ENCODE assay signal across 8 mouse cellular contexts in the genomic region with DNA sequence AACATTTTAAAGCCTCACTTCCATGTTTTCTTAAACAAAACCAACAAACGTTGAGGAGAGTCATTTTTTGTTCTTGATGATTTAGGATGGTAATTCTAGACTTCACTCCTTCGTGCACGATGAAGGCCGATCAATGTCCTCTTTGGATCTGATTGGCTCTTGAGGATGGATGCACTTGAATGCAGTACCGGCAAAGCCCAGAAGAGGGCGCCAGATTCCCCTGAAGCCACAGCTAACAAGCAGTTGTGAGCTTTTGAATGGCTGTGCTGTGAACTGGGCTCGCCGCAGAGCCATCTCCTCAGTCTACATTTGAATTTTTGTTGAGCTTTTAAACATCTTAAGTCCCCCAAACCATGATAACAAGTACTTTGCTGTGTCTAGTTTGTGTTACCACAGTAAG. TPM values are rescaled to one million over a fixed set of nuclear protein-coding genes. Genes with fewer than 3 reads are reported as not detected.
DNase-seq lines count a peak whose midpoint lies in the region; ATAC-seq and TF ChIP-seq lines count a peak whose summit lies in the region.
"Had no signal": no experiment of that assay in that cellular context is flagged by ENCODE, and none has a peak within 500 bp of the region (broad histone marks: within the 10 kb centered on the region; RNA-seq: fewer than 3 reads in every experiment).

No protein-coding gene starts in this region.

- peaks cover 12 to 66% of the 10 kb centered on the region in 2 experiments for H3K4me1 ChIP-seq in CH12.LX (ENCODE audit: control insufficient read depth in 1 of 2, insufficient read depth in 2 of 2)
- peaks cover 81% of the 10 kb centered on the region for H3K4me1 ChIP-seq in bone marrow macrophage, adult 2 months (ENCODE audit: control insufficient read depth, insufficient read depth, low read length)
- H3K4me1 ChIP-seq in small intestine, adult 2 months (ENCODE audit: control insufficient read depth, insufficient read depth, insufficient read length, low read length), result peaks cover 12% of the 10 kb centered on the region; the same call in 1 of the 2 replicates

- in situ Hi-C loops in CH12.LX (cut with MboI; ENCODE audit: low pct_ligation_motif_present, low pct_unique_long_range_greater_than_20kb, low sequenced_read_pairs), result loop anchor here (25.0 kb wide), 3 partner anchors 535 to 1585 kb away; no protein-coding TSS in a partner anchor

- peaks cover 7% of the 10 kb centered on the region for H3K9me3 ChIP-seq in CH12.LX (replicated peaks; ENCODE audit: low read length)
- H3K9me3 ChIP-seq: heart, embryonic 15.5 days had no signal

- no peaks in the 10 kb centered on the region for H3K27me3 ChIP-seq in CH12.LX (replicated peaks)
- no peaks in the 10 kb centered on the region for H3K27me3 ChIP-seq in small intestine, adult 2 months (ENCODE audit: control insufficient read depth, insufficient read depth, low read length)
- H3K27me3 ChIP-seq: heart, embryonic 15.5 days had no signal

- TF ChIP-seq RAD21 in CH12.LX (IDR thresholded peaks at IDR 0.05; ENCODE audit: low read depth, low read length), result peak; percentile 56

- peak overlapping the region; percentile 88; the same call in 1 of the 2 replicates for H3K4me2 ChIP-seq in CH12.LX (ENCODE audit: insufficient read depth, low read depth, poor library complexity, severe bottlenecking)
- H3K4me2 ChIP-seq: heart, embryonic 15.5 days had no signal

- no peak for TF ChIP-seq EP300 in CH12.LX (IDR thresholded peaks at IDR 0.05; ENCODE audit: low read length)

- no peak overlapping the region for H3K4me3 ChIP-seq in left cerebral cortex, adult 2 months
- no peak overlapping the region for H3K4me3 ChIP-seq in CH12.LX (replicated peaks in 1 of 3; ENCODE audit: low read depth in 2 of 3, low read length in 2 of 3, poor library complexity in 1 of 3)
- no peak overlapping the region for H3K4me3 ChIP-seq in bone marrow macrophage, adult 2 months (ENCODE audit: insufficient read depth, low read length)
- H3K4me3 ChIP-seq in small intestine, adult 2 months (ENCODE audit: low read depth, low read length), result no peak overlapping the region
- H3K4me3 ChIP-seq: heart, embryonic 15.5 days had no signal

- no peak for TF ChIP-seq POLR2A in CH12.LX (IDR thresholded peaks at IDR 0.05; ENCODE audit: low read depth, low read length)
- TF ChIP-seq POLR2A in bone marrow macrophage, adult 2 months (IDR thresholded peaks at IDR 0.05; ENCODE audit: borderline replicate concordance, low read depth, low read length), result no peak
- no peak for TF ChIP-seq POLR2A in small intestine, adult 2 months (IDR thresholded peaks at IDR 0.05; ENCODE audit: low read depth, low read length)

- TF ChIP-seq CTCF in left cerebral cortex, adult 2 months (IDR thresholded peaks at IDR 0.05), result peak; percentile 74
- TF ChIP-seq CTCF in CH12.LX (conservative IDR thresholded peaks at IDR 0.05 in 1 of 2, IDR thresholded peaks at IDR 0.05 in 1 of 2; ENCODE audit: low read depth in 2 of 2, low read length in 2 of 2), result peak; percentile 68 to 83
- peak; percentile 98 for TF ChIP-seq CTCF in bone marrow macrophage, adult 2 months (IDR thresholded peaks at IDR 0.05; ENCODE audit: low read depth, low read length)
- peak; percentile 94; the same call in 1 of the 2 replicates for TF ChIP-seq CTCF in small intestine, adult 2 months (IDR thresholded peaks at IDR 0.05; ENCODE audit: extremely low read depth, insufficient read length, insufficient replicate concordance, low read depth, low read length)

- dilution Hi-C loops in CH12.LX (cut with MboI; ENCODE audit: extremely low pct_ligation_motif_present, extremely low pct_unique_long_range_greater_than_20kb, low sequenced_read_pairs), result no loop called here

- peak overlapping the region; percentile 70; the same call in 1 of the 2 replicates for H3K9ac ChIP-seq in CH12.LX (ENCODE audit: insufficient read depth, low read depth)
- H3K9ac ChIP-seq: heart, embryonic 15.5 days had no signal

- 59% methylated on average over 8 of the region's 8 CpGs for WGBS in small intestine, adult 2 months

- no peak for DNase-seq in left cerebral cortex, adult 2 months (ENCODE audit: extremely low spot score in 1 of 2, low spot score in 2 of 2)
- no peak for DNase-seq in left cerebral cortex, adult 9 months (ENCODE audit: low spot score in 2 of 2)
- peak; percentile 80 for DNase-seq in CH12.LX (ENCODE audit: extremely low read depth)
- no peak for DNase-seq in gastrocnemius, postnatal 36 days

- intact Hi-C loops in left cerebral cortex, adult 2 months (cut with DNase I), result loop anchor here (5.0 kb wide), 2 partner anchors 205 to 245 kb away; no protein-coding TSS in a partner anchor
- intact Hi-C loops in gastrocnemius, postnatal 36 days (cut with DNase I), result no loop called here

- peaks cover 6% of the 10 kb centered on the region for H3K79me2 ChIP-seq in CH12.LX (replicated peaks; ENCODE audit: control insufficient read depth, extremely low read depth, insufficient read depth, poor library complexity, severe bottlenecking)

- no peak overlapping the region for H3K27ac ChIP-seq in left cerebral cortex, adult 2 months
- H3K27ac ChIP-seq in CH12.LX (ENCODE audit: insufficient read depth, low read depth), result peak overlapping the region; percentile 100
- peak overlapping the region; percentile 99 for H3K27ac ChIP-seq in bone marrow macrophage, adult 2 months (ENCODE audit: insufficient read depth, low read depth, low read length)
- H3K27ac ChIP-seq in small intestine, adult 2 months (ENCODE audit: insufficient read depth, low read depth, low read length), result no peak overlapping the region

- peaks cover 17 to 55% of the 10 kb centered on the region in 2 experiments for H3K36me3 ChIP-seq in CH12.LX (replicated peaks in 1 of 2; ENCODE audit: control insufficient read depth in 1 of 2, insufficient read depth in 1 of 2, low read length in 1 of 2)
- H3K36me3 ChIP-seq in small intestine, adult 2 months (ENCODE audit: control insufficient read depth, insufficient read depth, low read length), result no peaks in the 10 kb centered on the region
- H3K36me3 ChIP-seq: heart, embryonic 15.5 days had no signal

- no peak for ATAC-seq in megakaryocyte, adult 5-6 weeks (ENCODE audit: poor library complexity, severe bottlenecking)

TF ChIP-seq in CH12.LX, 34 proteins besides CTCF, POLR2A, EP300 and RAD21:
- TF ChIP-seq MAFK (IDR thresholded peaks at IDR 0.05; ENCODE audit: insufficient replicate concordance, low read length), result no peak
- TF ChIP-seq ELF1 (IDR thresholded peaks at IDR 0.05; ENCODE audit: low read depth, low read length), result no peak
- peak; percentile 55 for TF ChIP-seq SMC3 (IDR thresholded peaks at IDR 0.05; ENCODE audit: low read depth, low read length)
- TF ChIP-seq ZMIZ1 (IDR thresholded peaks at IDR 0.05; ENCODE audit: low read depth, low read length), result no peak
- TF ChIP-seq CHD1 (IDR thresholded peaks at IDR 0.05; ENCODE audit: low read depth, low read length), result 0 out of 2 replicates have a peak, but pooled peaks have one; percentile 4

RNA-seq across cellular contexts. Expression of gene Nrp2, which starts 19.4 kb away (rescaled TPM):
- total RNA-seq in left cerebral cortex, adult 2 months (2021), result 10 to 100 TPM; 32.8 to 34.7 TPM
- 15.6 and 17.3 TPM in 2 replicates for total RNA-seq in CH12.LX (2012; rRNA removed)
- total RNA-seq in CH12.LX (2014; rRNA removed), result 15.7 and 16.4 TPM in 2 replicates
- polyA plus RNA-seq in CH12.LX (2012; ENCODE audit: insufficient read length, low read depth), result 22.9 and 24.4 TPM in 2 replicates
- polyA plus RNA-seq in bone marrow macrophage, adult 2 months (2012; ENCODE audit: insufficient read depth, insufficient read length, missing spikeins), result 86.4 and 97.2 TPM in 2 replicates
- polyA plus RNA-seq in small intestine, adult 2 months (2012; rRNA removed), result 5.6 and 6.6 TPM in 2 replicates
- 1 to 10 TPM; 3.8 to 4.2 TPM for total RNA-seq in gastrocnemius, postnatal 36 days (2021)
- total RNA-seq in megakaryocyte, adult 5-6 weeks (2015), result 3.5 and 3.9 TPM in 2 replicates
- total RNA-seq in megakaryocyte, adult 5-6 weeks (2017), result 5.9 and 6.5 TPM in 2 replicates

Comparison
In these comparisons a context has a peak if more than half of its experiments do, and no peak if none do; other contexts are left out.
1. H3K27ac ChIP-seq: peak in CH12.LX (single experiment) and bone marrow macrophage, adult 2 months (single experiment); none in left cerebral cortex, adult 2 months (single experiment) and small intestine, adult 2 months (single experiment).
2. Peak in every context shown above with its lines, with median percentiles within 50 percentile points of each other: CTCF ChIP-seq.